Mouse (Mus musculus) limb, embryonic 11.5 days (tissue): ENCODE measurements around the gene Tbc1d1. TPM values are rescaled to one million over a fixed set of nuclear protein-coding genes. Genes with fewer than 3 reads are reported as not detected.
A peak's percentile ranks its signal among the peaks of the same experiment; 100 is the strongest.

ENCODE experiments used
- ATAC-seq: fragments of 200-750 bp; cut with Nextera tagmentation; 2 replicates; pipeline ENCODE4 v1.8.0; 2017; ENCODE audit warnings: low read depth; ENCODE audit not compliant: insufficient number of reproducible peaks, low FRiP score, low TSS enrichment
- DNase-seq: peaks from one replicate; pipeline ENCODE4 v3.0.0-alpha.2; 2015; ENCODE audit warnings: low spot score
- H3K27ac ChIP-seq: fragments of 300-500 bp; sonication (generic); replicated peaks from 2 replicates; pipeline ENCODE4 v1.5.1; 2014; ENCODE audit warnings: low read depth, mild to moderate bottlenecking, low read length
- H3K27me3 ChIP-seq: fragments of 300-500 bp; sonication (generic); 2 replicates; pipeline ENCODE4 v1.6.1; 2014; ENCODE audit warnings: mild to moderate bottlenecking, low read length, mixed read lengths; ENCODE audit not compliant: control insufficient read depth, insufficient read depth
- H3K36me3 ChIP-seq: fragments of 300-500 bp; sonication (generic); 2 replicates; pipeline ENCODE4 v1.6.1; 2014; ENCODE audit warnings: mild to moderate bottlenecking, low read length, moderate library complexity, mixed read lengths; ENCODE audit not compliant: control insufficient read depth, insufficient read depth
- H3K4me1 ChIP-seq: fragments of 300-500 bp; sonication (generic); 2 replicates; pipeline ENCODE4 v1.6.1; 2014; ENCODE audit warnings: low read length, mixed read lengths; ENCODE audit not compliant: control insufficient read depth, insufficient read depth
- H3K4me2 ChIP-seq: fragments of 300-500 bp; sonication (generic); 2 replicates; pipeline ENCODE4 v1.6.1; 2014; ENCODE audit warnings: low read depth, mild to moderate bottlenecking, moderate library complexity; ENCODE audit not compliant: severe bottlenecking
- H3K4me3 ChIP-seq: fragments of 300-500 bp; sonication (generic); 2 replicates; pipeline ENCODE4 v1.5.1; 2014; ENCODE audit warnings: low read depth, low read length
- H3K9ac ChIP-seq: fragments of 300-500 bp; sonication (generic); 2 replicates; pipeline ENCODE4 v1.6.1; 2014; ENCODE audit warnings: mild to moderate bottlenecking, low read length
- H3K9me3 ChIP-seq: fragments of 300-500 bp; sonication (generic); 2 replicates; pipeline ENCODE4 v1.6.1; 2016; ENCODE audit warnings: low read length; ENCODE audit not compliant: control insufficient read depth
- WGBS: fragments of 180-500 bp; shearing (Covaris S2); extraction: QIAGEN DNeasy Blood & Tissue Kit; methylation state at CpG from one replicate; pipeline ENCODE4 v1.1.7; 2014; 5-methylcytosine and 5-hydroxymethylcytosine counted together
- polyA plus RNA-seq: library from polyadenylated mRNA; unstranded; fragments of >200 nt; fragmentation: Nextera tagmentation; extraction: Ambion mirVana; gene quantifications from 2 replicates; pipeline ENCODE4 v1.2.1, GENCODE M21; 2014

Tbc1d1 gene
- polyA plus RNA-seq, 1 experiment from 2014 or later = 31.9 TPM

- Histone ChIP-seq H3K9ac (no peak overlapping the region), H3K27me3 (peaks cover 28% of the 10 kb centered on the region), H3K4me3 (no peak overlapping the region), H3K27ac (no peak overlapping the region), H3K36me3 (no peaks in the 10 kb centered on the region), H3K4me2 (no peak overlapping the region), H3K4me1 (no peaks in the 10 kb centered on the region), H3K9me3 (no peaks in the 10 kb centered on the region)
- DNase-seq (no peak), ATAC-seq (no peak)
- WGBS = 48% methylated on average over 1 of the region's 1 CpGs
Measured at GRCm38 (mm10) chr5:64157926-64158325, 1.8 kb downstream of the Tbc1d1 start.

- Histone ChIP-seq H3K4me2 (no peak overlapping the region), H3K4me1 (no peaks in the 10 kb centered on the region), H3K4me3 (no peak overlapping the region), H3K27ac (no peak overlapping the region), H3K9me3 (no peaks in the 10 kb centered on the region), H3K9ac (no peak overlapping the region), H3K27me3 (peaks cover 28% of the 10 kb centered on the region), H3K36me3 (no peaks in the 10 kb centered on the region)
- DNase-seq (no peak), ATAC-seq (no peak)
- 32% methylated on average over 4 of the region's 4 CpGs for whole genome bisulfite sequencing
Measured at GRCm38 (mm10) chr5:64158501-64158900, 2.4 kb downstream of the Tbc1d1 start.

GRCm38 (mm10) chr5:64159065-64159780 is 3.1 kb downstream of the Tbc1d1 start:
- H3K4me1 ChIP-seq = no peaks in the 10 kb centered on the region
- peak; percentile 23; the same call in 1 of the 2 replicates for ATAC-seq
- H3K9me3 ChIP-seq = no peaks in the 10 kb centered on the region
- H3K36me3 ChIP-seq = no peaks in the 10 kb centered on the region
- peak overlapping the region; percentile 50 for H3K9ac ChIP-seq
- DNase-seq = no peak
- WGBS = under 1% methylated on average over 39 of the region's 39 CpGs
- H3K4me2 ChIP-seq = peak overlapping the region; percentile 99
- H3K4me3 ChIP-seq = peak overlapping the region; percentile 53
- H3K27me3 ChIP-seq = peaks cover 28% of the 10 kb centered on the region
- H3K27ac ChIP-seq = no peak overlapping the region

- DNase-seq (peak; percentile 66), ATAC-seq (peak; percentile 44; the same call in 1 of the 2 replicates)
- no peaks in the 10 kb centered on the region for H3K9me3 ChIP-seq
- WGBS = under 1% methylated on average over 57 of the region's 63 CpGs
- no peaks in the 10 kb centered on the region for H3K36me3 ChIP-seq
- H3K4me1 ChIP-seq = no peaks in the 10 kb centered on the region
- peaks cover 28% of the 10 kb centered on the region for H3K27me3 ChIP-seq
- H3K9ac ChIP-seq = peak overlapping the region; percentile 50
- peak overlapping the region; percentile 99 for H3K4me2 ChIP-seq
- peak overlapping the region; percentile 53 for H3K4me3 ChIP-seq
- no peak overlapping the region for H3K27ac ChIP-seq
Measured at GRCm38 (mm10) chr5:64159781-64160704, 3.9 kb downstream of the Tbc1d1 start.

GRCm38 (mm10) chr5:64160705-64161391 is 4.7 kb downstream of the Tbc1d1 start:
- Histone ChIP-seq H3K4me2 (peak overlapping the region; percentile 99), H3K4me3 (peak overlapping the region; percentile 53), H3K4me1 (no peaks in the 10 kb centered on the region), H3K27ac (no peak overlapping the region), H3K27me3 (peaks cover 28% of the 10 kb centered on the region), H3K9ac (no peak overlapping the region), H3K9me3 (no peaks in the 10 kb centered on the region), H3K36me3 (no peaks in the 10 kb centered on the region)
- DNase-seq (peak; percentile 45), ATAC-seq (no peak)
- WGBS = 1% methylated on average over 23 of the region's 23 CpGs

GRCm38 (mm10) chr5:64161917-64162316 is 5.8 kb downstream of the Tbc1d1 start:
- DNase-seq (no peak), ATAC-seq (no peak)
- H3K4me3 ChIP-seq = no peak overlapping the region
- peaks cover 28% of the 10 kb centered on the region for H3K27me3 ChIP-seq
- H3K9me3 ChIP-seq = no peaks in the 10 kb centered on the region
- H3K36me3 ChIP-seq = no peaks in the 10 kb centered on the region
- no peaks in the 10 kb centered on the region for H3K4me1 ChIP-seq
- WGBS = 76% methylated on average over 3 of the region's 3 CpGs
- no peak overlapping the region for H3K4me2 ChIP-seq
- no peak overlapping the region for H3K9ac ChIP-seq
- H3K27ac ChIP-seq = no peak overlapping the region

- Histone ChIP-seq H3K27ac (no peak overlapping the region), H3K9ac (no peak overlapping the region), H3K27me3 (peaks cover 28% of the 10 kb centered on the region), H3K9me3 (no peaks in the 10 kb centered on the region), H3K4me2 (no peak overlapping the region), H3K4me3 (no peak overlapping the region), H3K4me1 (no peaks in the 10 kb centered on the region), H3K36me3 (no peaks in the 10 kb centered on the region)
- no peak for DNase-seq
- 79% methylated on average over 5 of the region's 5 CpGs for WGBS
- ATAC-seq = no peak
Measured at GRCm38 (mm10) chr5:64162582-64162981, 6.5 kb downstream of the Tbc1d1 start.

GRCm38 (mm10) chr5:64164414-64164813 is 8.3 kb downstream of the Tbc1d1 start:
- H3K4me3 ChIP-seq = no peak overlapping the region
- no peaks in the 10 kb centered on the region for H3K9me3 ChIP-seq
- WGBS = 88% methylated on average over 3 of the region's 3 CpGs
- H3K27ac ChIP-seq = no peak overlapping the region
- H3K27me3 ChIP-seq = peaks cover 15% of the 10 kb centered on the region
- no peak overlapping the region for H3K4me2 ChIP-seq
- no peaks in the 10 kb centered on the region for H3K4me1 ChIP-seq
- no peak overlapping the region for H3K9ac ChIP-seq
- ATAC-seq (no peak), DNase-seq (no peak)
- no peaks in the 10 kb centered on the region for H3K36me3 ChIP-seq
